Mouse (Mus musculus) thymus, adult 2 months (tissue): ENCODE results near the gene Btbd6.

Experiments
- CTCF ChIP-seq: fragments of 200-500 bp; IDR thresholded peaks from 2 replicates; pipeline ENCODE4 v1.5.1; 2012; ENCODE audit warnings: mild to moderate bottlenecking, control low read depth, low read length, moderate library complexity, borderline replicate concordance; ENCODE audit not compliant: control insufficient read depth, poor library complexity, insufficient read depth; ENCODE audit errors: extremely low read depth
- POLR2A ChIP-seq: fragments of 200-500 bp; IDR thresholded peaks from 2 replicates; pipeline ENCODE4 v1.6.1; 2012; ENCODE audit warnings: mild to moderate bottlenecking, low read length, control low read depth, moderate library complexity; ENCODE audit not compliant: control insufficient read depth, poor library complexity, insufficient read depth; ENCODE audit errors: extremely low read depth

GRCm38 (mm10) chr12:112974736-112975135 is 1.5 kb upstream of the Btbd6 start:
- TF ChIP-seq CTCF (no peak), POLR2A (no peak)
